Mouse (Mus musculus): ENCODE measurements around the gene Fbxw21. TPM values are rescaled to one million over a fixed set of nuclear protein-coding genes. Genes with fewer than 3 reads are reported as not detected.

Gene Fbxw21
- total RNA-seq, 2 experiments from 2014 or later = not detected

DNA sequence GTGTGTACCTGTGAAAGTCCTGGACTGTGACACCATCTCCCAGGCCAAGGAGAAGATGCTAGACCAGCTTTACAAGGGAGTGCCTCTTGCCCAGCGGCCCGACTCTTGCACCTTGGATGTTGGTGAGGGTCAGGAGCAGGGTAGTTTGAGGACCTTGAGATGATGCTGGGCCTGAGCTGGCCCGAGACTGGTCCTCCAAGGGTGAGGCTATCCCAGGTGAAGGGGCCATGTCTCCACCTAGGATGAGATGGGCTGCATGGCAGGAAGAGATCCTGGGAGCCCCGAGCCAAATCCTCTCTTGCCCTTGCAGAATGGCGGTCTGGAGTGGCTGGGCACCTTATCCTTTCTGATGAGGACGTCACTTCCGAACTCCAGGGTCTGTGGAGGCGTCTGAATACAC, 48.5 kb downstream of the Fbxw21 start:
- no peak for ATAC-seq (ENCODE audit: poor library complexity, severe bottlenecking)

DNA sequence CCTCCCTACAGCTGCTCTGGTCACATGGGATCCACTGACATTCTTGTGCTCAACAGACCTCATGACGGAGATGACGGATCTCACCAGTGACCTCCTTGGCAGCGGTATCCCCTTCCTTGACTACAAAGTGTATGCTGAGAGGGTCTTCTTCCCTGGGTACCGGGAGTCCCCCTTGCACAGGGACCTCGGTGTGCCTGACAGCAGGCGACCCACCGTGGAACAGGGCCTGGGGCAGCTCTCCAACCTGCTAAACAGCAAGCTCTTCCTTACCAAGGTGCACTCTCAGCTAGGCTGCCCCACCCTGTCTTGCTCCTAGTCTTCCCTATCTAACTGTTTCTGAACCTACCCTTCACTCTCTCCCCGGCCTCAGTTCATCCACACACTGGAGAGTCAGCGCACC, 50.2 kb downstream of the Fbxw21 start:
- no peak for ATAC-seq (ENCODE audit: poor library complexity, severe bottlenecking)

DNA sequence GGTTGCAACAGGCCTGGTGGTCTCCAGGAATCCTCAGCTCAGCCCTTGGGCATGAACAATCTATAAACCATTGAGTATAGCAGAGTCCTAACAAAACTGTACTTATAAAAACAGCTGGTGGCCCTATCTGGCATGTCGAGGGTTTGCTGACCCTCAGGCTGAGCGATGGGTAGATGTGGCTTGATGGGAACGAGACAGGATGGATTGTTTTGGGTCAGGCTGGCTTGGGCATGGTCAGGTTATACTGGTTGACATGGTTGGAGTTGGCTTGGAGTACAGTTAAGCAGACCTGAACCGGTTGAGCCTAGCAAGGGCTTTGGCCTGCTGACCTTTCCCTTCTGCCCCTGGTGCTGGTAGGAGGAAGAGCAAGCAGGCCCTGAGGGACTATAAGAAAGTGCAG, 50.7 kb downstream of the Fbxw21 start:
- no peak for ATAC-seq (ENCODE audit: poor library complexity, severe bottlenecking)

DNA sequence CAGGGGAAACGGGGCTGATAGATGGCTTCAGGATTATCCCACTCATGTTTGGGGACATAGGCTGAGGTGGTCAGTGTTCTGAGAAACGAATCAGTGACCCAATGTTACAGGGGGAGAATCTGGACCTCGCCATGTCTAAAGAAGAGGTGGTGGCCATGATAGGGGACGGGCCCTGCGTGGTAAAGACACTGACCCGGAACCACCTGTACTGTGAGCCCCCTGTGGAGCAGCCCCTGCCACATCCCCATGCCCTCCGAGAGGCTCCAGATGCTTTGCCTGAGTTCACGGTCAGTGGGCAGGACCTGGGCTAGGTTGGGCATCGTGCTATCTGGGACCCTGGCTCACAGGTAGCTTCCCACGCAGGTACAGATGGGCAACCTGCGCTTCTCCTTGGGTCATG, 51.6 kb downstream of the Fbxw21 start:
- ATAC-seq (ENCODE audit: poor library complexity, severe bottlenecking) = no peak

DNA sequence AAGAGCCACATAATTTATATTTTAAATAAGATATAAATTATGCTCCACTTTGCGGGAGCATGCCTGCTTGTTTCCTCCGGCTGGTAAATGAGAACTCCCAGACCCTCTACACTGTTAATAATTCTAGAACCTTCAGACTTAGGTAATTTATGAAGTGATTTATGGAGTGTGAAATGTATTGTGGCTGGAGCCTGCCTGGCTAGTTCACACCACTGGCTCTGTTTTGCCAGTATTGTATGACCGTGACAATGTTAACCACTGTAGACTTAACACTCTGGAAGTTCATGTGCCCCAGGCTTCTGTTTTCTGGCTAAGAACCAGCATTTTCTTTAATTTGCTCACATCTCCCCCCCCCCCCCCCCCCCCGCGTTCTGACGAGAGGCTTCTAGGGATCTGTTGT, 54.5 kb downstream of the Fbxw21 start:
- no peak for ATAC-seq (ENCODE audit: poor library complexity, severe bottlenecking)

DNA sequence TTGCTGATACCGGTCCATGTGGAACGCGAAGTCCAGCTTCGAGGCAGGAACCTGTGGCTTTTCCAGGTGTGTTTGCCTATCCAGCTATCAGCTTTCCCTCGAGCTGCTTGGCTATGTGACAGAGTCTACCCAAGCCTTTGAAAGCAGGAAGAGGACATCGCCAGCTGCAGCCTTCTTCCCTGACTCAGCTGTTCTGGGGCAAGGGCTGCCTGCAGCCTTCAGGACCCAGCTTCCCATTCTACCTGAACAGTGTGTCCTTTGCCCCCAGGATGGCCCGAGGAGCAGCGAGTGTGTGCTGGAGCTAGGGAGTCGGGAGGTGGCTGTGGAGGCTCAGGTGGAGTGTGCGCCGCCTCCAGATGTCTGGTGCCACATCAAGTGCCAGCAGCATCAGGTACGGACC, 56.2 kb downstream of the Fbxw21 start:
- ATAC-seq (ENCODE audit: poor library complexity, severe bottlenecking) = no peak

DNA sequence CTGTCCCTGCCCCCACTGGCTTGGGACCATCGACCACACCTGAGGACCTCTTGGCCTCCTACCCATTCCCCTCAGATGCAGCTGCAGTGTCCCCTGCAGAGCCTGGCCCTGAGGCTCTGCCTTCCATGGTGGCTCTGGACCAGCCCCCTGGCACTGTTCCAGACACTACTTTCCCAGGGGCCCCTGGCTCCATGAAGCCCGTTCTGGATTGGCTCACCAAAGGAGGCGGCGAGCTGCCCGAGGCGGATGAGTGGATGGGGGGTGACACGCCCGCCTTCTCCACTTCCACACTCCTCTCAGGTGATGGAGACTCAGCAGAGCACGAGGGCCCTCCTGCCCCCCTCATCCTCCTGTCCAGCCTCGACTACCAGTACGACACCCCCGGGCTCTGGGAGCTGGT, 56.8 kb downstream of the Fbxw21 start:
- no peak for ATAC-seq (ENCODE audit: poor library complexity, severe bottlenecking)

DNA sequence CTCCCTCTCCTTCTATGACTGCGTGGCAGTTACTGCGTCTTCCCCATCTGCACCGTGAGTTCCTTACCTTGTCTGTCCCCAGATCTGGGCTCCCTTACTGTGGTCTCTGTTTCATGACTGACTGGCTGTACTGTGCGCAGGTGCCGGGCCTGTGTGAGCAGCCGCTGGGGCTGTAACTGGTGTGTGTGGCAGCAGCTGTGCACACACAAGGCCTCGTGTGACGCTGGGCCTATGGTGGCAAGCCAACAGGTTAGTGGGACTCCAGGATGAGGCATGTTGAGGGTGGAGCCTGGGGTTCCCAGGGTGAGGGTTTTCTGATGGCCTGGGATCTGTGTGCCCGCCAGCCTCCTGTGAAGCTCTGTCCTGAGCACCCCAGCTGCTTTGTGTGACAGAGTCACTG, 57.8 kb downstream of the Fbxw21 start:
- no peak for ATAC-seq (ENCODE audit: poor library complexity, severe bottlenecking)

DNA sequence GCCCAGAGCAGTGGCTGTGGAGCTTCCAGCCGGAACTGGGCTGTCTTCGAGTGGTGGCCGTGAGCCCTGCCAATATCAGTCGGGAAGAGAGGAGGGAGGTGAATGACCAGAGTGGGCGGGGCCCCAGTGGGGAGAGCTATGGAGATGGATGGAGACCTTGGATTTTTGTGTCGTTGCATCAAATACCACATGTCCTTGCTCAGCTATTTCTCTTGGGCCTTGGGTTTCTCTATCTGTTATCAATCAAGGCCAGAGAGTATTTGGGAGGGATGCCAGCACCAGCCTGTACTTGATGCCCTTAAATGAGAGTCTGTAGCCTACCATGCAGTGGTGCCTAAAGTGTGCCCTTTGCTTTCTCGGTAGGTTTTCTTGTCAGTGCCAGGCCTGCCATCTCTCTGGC, 58.6 kb downstream of the Fbxw21 start:
- no peak for ATAC-seq (ENCODE audit: poor library complexity, severe bottlenecking)

DNA sequence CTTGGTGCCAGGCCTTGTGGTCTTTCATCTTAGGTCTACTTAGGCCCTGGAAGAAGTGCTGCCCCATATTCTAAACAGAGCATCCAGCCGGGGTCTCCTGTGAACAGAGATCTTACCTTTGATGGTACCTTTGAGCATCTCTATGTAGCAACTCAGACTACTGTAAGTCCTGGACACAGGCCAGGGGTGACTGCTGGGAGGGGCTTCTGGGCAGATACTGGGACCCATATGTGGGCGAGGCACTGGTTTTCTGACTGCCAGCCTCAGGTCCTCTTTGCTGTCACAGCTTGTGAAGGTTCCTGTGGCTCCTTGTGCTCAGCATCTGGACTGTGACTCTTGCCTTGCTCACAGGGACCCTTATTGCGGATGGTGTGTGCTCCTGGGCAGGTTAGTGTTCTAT, 59.3 kb downstream of the Fbxw21 start:
- ATAC-seq (ENCODE audit: poor library complexity, severe bottlenecking) = no peak

DNA sequence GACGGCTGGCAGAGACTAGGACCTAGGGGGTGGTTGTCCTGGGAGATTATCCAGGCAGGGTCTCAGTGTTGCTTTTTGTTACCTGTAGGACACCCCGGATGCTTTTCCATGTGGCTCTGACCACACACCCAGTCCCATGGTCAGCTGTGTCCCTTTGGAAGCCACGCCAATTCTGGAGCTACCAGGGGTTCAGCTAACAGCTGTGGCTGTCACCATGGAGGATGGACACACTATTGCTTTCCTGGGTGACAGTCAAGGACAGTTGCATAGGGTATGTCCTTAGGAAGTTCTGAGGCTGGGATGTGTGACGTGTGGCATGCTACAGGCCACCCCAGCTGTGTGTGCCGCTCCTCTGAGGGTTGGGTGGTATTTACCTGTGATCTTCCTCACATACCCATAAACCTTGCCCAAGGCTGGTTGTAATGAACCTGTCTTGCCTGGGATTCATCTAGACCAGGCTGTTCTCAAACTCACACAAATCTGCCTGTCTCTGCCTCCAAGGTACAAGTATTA, 59.9 kb downstream of the Fbxw21 start:
- ATAC-seq (ENCODE audit: poor library complexity, severe bottlenecking) = no peak

DNA sequence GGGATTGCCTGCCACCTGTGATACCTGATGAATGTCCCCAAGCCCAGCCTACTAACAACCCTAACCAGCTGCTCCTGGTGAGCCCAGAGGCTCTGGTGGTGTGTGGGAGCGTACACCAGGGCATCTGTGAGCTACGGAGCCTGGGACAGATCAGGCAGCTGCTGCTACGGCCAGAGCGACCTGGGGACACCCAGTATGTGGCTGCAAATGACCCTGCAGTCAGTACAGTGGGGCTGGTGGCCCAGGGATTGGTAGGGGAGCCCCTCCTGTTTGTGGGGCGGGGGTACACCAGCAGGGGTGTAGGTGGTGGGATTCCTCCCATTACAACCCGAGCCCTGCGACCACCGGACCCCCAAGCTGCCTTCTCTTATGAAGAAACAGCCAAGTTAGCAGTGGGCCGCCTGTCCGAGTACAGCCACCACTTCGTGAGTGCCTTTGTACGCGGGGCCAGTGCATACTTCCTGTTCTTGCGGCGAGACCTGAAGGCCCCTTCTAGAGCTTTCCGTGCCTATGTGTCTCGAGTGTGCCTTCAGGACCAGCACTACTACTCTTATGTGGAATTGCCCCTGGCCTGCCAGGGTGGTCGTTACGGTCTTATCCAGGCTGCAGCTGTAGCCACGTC, 61.4 kb downstream of the Fbxw21 start:
- peak; percentile 59 for ATAC-seq (ENCODE audit: poor library complexity, severe bottlenecking)

DNA sequence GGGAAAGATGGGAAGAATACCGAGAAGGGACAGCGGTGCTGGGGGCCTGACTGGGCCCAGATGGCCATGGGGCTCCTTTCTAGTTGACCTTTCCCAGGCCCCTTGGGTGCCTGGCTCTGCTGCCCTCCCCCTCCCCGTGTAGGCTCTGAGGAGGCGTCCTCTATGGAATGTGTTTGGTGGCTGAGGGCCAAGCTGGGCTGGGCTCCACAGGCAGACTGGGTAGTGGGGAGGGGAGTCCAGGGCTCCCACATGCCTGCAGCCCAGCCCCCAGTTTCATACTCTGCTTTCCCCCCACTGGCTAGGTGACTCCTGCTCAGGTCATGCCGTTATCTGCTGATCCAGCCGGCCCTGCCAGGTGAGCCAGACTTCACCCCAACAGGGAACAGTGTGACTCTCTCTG, 62.9 kb downstream of the Fbxw21 start:
- no peak for ATAC-seq (ENCODE audit: poor library complexity, severe bottlenecking)

DNA sequence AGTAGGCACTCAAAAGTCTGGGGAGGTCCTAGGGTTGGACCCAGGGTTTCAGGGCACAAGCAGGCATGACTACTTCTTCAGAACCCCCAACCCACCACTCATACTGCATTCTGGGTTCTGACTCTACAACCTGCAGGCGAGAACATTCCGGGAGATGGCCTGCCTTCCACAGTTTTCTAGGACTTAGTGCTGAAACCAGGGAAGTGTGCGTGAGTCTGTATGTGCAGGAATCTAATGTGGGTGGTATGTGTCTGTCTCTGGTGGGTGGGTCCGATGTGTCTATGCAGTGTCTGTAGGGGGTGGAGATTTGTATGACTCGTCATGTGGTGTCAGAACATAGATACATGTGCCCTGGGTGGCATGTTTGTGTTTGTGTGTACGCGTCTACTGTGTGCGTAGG, 63.5 kb downstream of the Fbxw21 start:
- no peak for ATAC-seq (ENCODE audit: poor library complexity, severe bottlenecking)

DNA sequence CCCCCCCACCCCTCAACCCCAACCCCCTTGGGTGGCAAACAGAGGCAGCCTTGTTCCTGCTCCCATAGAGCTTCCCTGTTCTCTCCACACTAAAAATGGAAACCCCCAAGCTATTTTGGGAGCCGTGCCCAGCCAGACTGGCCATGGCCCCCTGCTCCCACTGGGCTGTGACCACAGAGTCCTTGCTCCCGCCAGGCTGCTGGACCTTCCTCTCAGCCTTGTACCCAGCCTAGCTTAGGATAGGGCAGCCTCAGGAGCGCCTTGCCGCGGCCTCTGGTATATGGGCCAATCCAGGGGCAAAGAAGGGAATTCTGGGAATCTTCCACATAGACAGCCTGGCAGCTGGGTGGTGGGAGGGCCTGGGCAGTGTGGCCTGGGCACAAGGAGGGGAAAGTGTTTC, 64.0 kb downstream of the Fbxw21 start:
- ATAC-seq (ENCODE audit: poor library complexity, severe bottlenecking) = no peak

DNA sequence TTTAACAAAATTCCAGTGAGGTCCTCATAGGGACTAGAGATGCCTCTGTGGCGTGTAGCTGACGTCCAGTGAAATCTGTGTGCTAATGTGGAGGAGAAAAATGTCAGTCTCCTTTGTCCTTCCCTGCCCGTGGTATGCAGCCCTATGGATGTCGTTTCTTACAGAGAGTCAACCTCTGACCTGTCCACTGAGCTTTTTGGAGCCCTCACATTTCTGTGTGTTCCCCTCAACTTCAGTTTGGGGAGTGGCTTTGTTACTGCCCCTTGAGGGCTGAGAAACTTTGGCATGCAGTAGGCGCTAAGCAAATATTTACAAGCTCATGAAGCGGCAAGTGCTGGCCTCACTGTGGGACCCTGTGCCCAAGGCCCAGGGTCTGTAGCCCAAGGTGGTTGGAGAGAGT, 64.5 kb downstream of the Fbxw21 start:
- no peak for ATAC-seq (ENCODE audit: poor library complexity, severe bottlenecking)

DNA sequence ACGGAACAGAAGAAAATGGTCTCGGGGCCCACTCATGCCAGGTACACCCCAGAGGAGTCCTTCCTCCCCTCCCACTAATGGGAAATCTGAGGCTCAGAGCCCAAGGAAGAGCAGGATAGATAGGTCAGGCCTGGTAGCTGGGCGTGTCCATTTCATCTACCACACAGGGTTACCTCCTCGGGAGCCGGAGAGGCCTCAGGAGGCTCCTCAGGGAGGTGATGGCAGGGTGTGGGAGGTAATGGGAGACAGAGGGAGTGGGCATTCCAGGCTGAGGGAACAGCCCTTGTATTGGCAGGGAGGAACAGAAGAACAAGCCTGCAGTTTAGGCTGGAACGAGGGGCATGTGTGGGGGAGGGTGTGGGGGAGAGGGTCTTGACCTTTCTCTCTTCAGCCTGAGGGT, 65.0 kb downstream of the Fbxw21 start:
- no peak for ATAC-seq (ENCODE audit: poor library complexity, severe bottlenecking)

DNA sequence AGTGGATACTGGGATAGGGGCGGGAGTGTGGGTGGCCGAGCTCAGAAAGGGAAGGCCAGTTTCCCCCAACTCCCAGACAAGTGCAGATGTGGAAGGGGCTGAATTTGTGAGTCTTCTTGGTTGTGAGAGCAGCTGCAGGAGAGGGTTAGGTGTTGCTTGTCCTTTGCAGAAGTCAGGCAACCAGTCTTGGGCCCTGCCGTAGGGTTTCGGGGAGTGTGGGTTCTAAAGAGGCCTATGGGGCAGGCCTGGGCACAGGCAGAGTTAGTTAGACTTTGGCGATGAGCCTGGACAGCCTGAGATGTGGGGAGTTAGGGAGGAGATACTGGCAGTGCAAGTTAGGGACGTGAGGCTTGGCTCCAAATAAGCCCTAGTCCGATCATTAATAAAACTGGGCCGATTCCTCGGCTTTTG, 65.6 kb downstream of the Fbxw21 start:
- no peak for ATAC-seq (ENCODE audit: poor library complexity, severe bottlenecking)

DNA sequence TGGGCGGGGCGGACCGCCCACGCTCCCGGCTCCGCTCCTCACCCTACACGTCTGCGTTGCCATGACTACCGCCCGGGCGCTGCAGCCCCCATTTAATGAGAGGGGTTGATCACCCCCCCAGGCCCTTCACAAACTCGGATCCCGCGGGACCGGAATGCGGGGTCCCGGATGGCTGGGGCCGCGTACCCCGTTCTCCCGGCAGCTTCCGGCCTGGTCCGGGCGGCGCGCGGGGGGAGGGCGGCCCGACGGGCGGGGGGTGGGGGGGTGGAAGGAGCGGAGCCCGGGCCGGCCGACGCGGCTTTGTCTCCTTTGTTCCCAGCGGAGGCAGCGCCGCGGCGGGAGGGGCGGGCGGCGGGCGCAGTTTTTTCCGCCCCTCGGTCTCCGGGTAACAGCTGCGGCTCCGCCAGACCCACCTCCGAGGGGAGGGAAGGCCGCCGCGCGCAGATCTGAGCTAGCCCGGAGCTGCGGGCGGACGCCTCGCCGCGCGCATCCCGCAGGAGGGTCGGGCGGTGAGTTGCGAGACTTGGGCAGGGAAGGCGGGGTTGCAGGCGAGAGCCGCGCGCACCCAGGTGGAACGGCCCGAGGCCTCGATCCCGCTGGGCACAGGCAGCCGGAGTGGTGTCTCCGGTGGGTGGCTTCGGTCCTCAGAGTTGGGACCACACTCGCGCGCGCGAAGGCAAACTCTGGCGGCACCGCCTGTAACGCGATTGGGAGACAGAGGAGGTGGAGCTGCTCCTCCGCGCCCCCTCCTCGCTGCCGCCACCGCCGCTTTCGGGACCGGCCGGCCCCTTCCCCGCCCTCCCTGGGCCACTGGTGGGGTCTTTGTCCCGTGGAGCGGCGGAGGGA, 66.5 kb downstream of the Fbxw21 start, which contains the start of gene Plxnb1:
Gene Plxnb1, plus strand, starts transcription at position 253 of the 846 bp plus-strand sequence.
- ATAC-seq (ENCODE audit: poor library complexity, severe bottlenecking) = peak; percentile 51

DNA sequence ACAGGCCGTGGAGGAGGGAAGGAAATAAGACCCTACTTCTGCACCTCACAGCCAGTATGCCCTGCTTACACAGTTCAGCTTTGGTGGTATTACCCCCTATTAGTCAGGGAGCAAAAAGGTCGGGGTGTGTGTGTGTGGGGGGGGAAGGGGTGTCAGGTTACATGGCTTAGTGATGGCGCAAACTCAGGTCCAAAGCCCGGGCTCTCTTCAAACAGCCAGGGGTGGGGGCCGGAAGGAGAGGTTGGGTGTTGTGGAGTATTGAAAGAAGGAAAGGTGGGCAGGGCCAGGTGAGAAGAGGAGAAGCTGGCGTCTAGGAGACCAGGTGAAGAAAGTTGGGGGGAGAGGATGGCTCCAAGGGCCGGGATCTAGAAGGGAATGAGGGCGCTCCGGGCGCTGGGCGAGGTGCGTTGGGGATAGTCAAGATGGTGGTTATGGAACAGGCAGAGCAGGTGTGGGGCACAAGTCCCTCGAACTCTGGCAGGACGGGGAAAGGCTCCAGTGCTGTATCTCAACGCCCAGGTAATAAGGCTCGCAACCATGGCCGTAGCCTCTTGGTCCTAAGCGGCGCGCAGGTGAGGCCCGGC, 67.2 kb downstream of the Fbxw21 start:
- 0 out of 2 replicates have a peak, but pooled peaks have one; percentile 5 for ATAC-seq (ENCODE audit: poor library complexity, severe bottlenecking)

DNA sequence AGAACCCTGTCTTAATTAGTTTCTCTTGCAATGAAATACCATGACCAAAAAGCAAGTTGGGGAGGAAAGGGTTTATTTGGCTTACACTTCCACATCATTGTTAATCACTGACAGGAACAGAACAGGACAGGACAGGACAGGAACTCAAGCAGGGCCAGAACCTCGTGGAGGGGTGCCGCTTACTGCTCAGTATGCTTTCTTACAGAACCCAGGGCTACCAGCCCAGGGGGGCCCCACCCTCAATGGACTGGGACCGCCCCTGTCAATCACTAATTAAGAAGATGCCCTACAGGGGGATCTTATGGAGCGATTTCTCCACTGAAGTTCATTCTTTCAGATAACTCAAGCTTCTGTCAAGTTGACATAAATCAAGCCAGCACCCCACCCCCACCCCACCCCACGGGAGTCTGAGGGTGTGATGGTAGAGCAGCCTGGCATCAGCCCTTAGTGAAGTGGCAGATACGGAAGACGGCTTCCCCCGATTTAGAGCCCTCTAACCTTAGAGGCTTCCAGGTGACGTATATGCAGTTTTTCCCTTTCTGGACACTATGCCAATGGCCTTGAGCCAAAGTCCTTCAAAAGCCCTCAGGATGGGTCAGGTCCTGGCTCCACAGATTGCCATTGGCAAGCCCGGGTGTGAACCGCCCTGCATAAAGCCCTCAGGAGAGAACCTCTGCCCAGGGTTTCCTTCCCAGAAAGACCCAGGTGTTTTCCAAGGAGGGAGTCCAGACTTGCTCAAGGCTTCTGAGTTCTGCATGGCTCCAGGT, 67.9 kb downstream of the Fbxw21 start:
- no peak for ATAC-seq (ENCODE audit: poor library complexity, severe bottlenecking)
